9 mouse cellular contexts compared by ENCODE assay signal in the genomic region with DNA sequence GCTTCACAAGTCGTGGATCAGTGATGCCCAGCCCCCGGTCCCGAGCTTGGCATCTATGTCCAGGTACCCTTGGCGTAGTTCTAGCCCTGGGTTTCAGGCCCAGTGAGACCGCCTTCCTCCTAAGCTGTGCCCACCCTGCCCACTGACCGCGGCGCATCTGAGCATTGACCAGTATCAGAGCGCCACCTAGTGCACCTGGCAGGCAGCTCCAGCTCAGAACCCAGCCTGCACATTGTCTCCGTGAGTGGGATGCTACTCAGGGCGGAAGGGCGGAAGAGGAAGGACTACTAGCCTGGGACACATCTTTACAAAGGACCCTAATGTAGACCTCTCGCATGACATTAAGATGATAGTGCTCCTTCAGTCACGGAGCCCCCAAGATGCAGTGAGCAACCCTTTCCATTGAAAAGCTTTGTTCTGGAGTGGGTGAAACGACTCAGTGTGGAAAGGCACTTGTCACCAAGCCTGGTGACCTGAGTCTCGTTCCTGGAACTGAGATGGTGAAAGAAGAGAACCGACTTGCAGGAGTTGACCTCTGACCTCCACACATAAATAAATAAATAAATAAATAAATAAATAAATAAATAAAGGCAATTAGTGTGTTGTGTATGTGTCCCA. TPM values are rescaled to one million over a fixed set of nuclear protein-coding genes. Genes with fewer than 3 reads are reported as not detected.
DNase-seq lines count a peak whose midpoint lies in the region; ATAC-seq and TF ChIP-seq lines count a peak whose summit lies in the region.
"Had no signal": no experiment of that assay in that cellular context is flagged by ENCODE, and none has a peak within 500 bp of the region (broad histone marks: within the 10 kb centered on the region; RNA-seq: fewer than 3 reads in every experiment).

No protein-coding gene starts in this region.

- no peak overlapping the region for H3K4me3 ChIP-seq in gastrocnemius, adult 2 months
- peak overlapping the region; percentile 22 for H3K4me3 ChIP-seq in hindbrain, embryonic 16.5 days (ENCODE audit: low read length)

- intact Hi-C loops in gastrocnemius, adult 2 months (cut with DNase I): loop anchor here (2.0 kb wide), 2 partner anchors 366 to 530 kb away; no protein-coding TSS in a partner anchor

- H3K36me3 ChIP-seq in hindbrain, embryonic 16.5 days (ENCODE audit: control insufficient read depth, insufficient read depth, low read length): no peaks in the 10 kb centered on the region

- peak overlapping the region; percentile 59 for H3K4me2 ChIP-seq in hindbrain, embryonic 16.5 days (ENCODE audit: low read length)

- 7% methylated on average over 17 of the region's 17 CpGs for WGBS in hindbrain, embryonic 16.5 days

- peak; percentile 89 for TF ChIP-seq CTCF in gastrocnemius, adult 2 months (IDR thresholded peaks at IDR 0.05)

- H3K9ac ChIP-seq in hindbrain, embryonic 16.5 days (ENCODE audit: low read depth, low read length): peak overlapping the region; percentile 59

- 0 out of 2 replicates have a peak, but pooled peaks cover 2% of the 10 kb centered on the region for H3K27me3 ChIP-seq in hindbrain, embryonic 16.5 days (replicated peaks; ENCODE audit: control insufficient read depth, insufficient read depth, low read length)

- peaks cover 9% of the 10 kb centered on the region for H3K4me1 ChIP-seq in hindbrain, embryonic 16.5 days (ENCODE audit: control insufficient read depth, insufficient read depth, low read depth, low read length)

- H3K27ac ChIP-seq in gastrocnemius, adult 2 months: no peak overlapping the region
- no peak overlapping the region for H3K27ac ChIP-seq in hindbrain, embryonic 16.5 days (ENCODE audit: low read depth, low read length)
- H3K27ac ChIP-seq: macrophage had no signal

- peak; percentile 7 for DNase-seq in T-cell, adult 2 months (ENCODE audit: low spot score)
- DNase-seq in cerebellum, postnatal 36 days: peak; percentile 83 to 87
- peak; percentile 67 for DNase-seq in gastrocnemius, adult 2 months
- peak; percentile 54 for DNase-seq in left cerebral cortex, adult 11 months (ENCODE audit: low spot score)
- peak; percentile 80 for DNase-seq in right cerebral cortex, postnatal 25 days

- no peaks in the 10 kb centered on the region for H3K9me3 ChIP-seq in hindbrain, embryonic 16.5 days (ENCODE audit: control insufficient read depth, low read length)

- peak; percentile 92 for ATAC-seq in hindbrain, embryonic 16.5 days
- peak; percentile 68 for ATAC-seq in megakaryocyte, adult 5-6 weeks (ENCODE audit: poor library complexity, severe bottlenecking)
- no peak for ATAC-seq in inflammation-experienced regulatory T-cells, adult 6 months

RNA-seq across cellular contexts. Expression of a gene that starts 24.7 kb away (rescaled TPM):
- 1 to 10 TPM; 7.7 to 9.1 TPM for total RNA-seq in gastrocnemius, adult 2 months (2021)
- 18.9 and 26.0 TPM in 2 replicates for polyA plus RNA-seq in hindbrain, embryonic 16.5 days (2015; fragmentation: Nextera tagmentation; extraction: Ambion mirVana)
- total RNA-seq in megakaryocyte, adult 5-6 weeks (2015): 2.5 and 6.6 TPM in 2 replicates
- total RNA-seq in megakaryocyte, adult 5-6 weeks (2017): 4.2 and 5.8 TPM in 2 replicates
- 10 to 100 TPM in 2 of 3 experiments, 1 to 10 TPM in 1; 5.1 to 11.7 (median 10.2) TPM for polyA plus RNA-seq in inflammation-experienced regulatory T-cells, adult 6 months (2017; shearing (Covaris generic))

RNA-seq across cellular contexts. Expression of a gene that starts 34.2 kb away (rescaled TPM):
- total RNA-seq in gastrocnemius, adult 2 months (2021): 10 to 100 TPM; 34.5 to 36.6 TPM
- 11.0 and 11.1 TPM in 2 replicates for polyA plus RNA-seq in hindbrain, embryonic 16.5 days (2015; fragmentation: Nextera tagmentation; extraction: Ambion mirVana)
- 24.0 and 26.1 TPM in 2 replicates for total RNA-seq in megakaryocyte, adult 5-6 weeks (2015)
- total RNA-seq in megakaryocyte, adult 5-6 weeks (2017): 10.2 and 15.0 TPM in 2 replicates
- 10 to 100 TPM in 1 of 3 experiments, 1 to 10 TPM in 2; 7.9 to 10.9 (median 9.0) TPM for polyA plus RNA-seq in inflammation-experienced regulatory T-cells, adult 6 months (2017; shearing (Covaris generic))

Comparison
In these comparisons a context has a peak if more than half of its experiments do, and no peak if none do; other contexts are left out.
1. DNase-seq: peak in every context shown above with its lines; median percentile 85 in cerebellum, postnatal 36 days; 80 in right cerebral cortex, postnatal 25 days; 67 in gastrocnemius, adult 2 months; 54 in left cerebral cortex, adult 11 months; 7 in T-cell, adult 2 months.